Mouse (Mus musculus) CH12.LX (cell line): ENCODE data around the gene Otud7b. TPM values are rescaled to one million over a fixed set of nuclear protein-coding genes. Genes with fewer than 3 reads are reported as not detected.

Source experiments
- DNase-seq: peaks from one replicate; pipeline ENCODE4 v3.0.0-alpha.2; 2013; ENCODE audit errors: extremely low read depth
- H3K27ac ChIP-seq: 2 replicates; pipeline ENCODE4 v1.5.1; 2012; ENCODE audit warnings: low read depth, mild to moderate bottlenecking, control low read depth, moderate library complexity; ENCODE audit not compliant: insufficient read depth
- H3K27me3 ChIP-seq: replicated peaks from 2 replicates; pipeline ENCODE3; 2012; ENCODE audit warnings: inconsistent platforms
- H3K36me3 ChIP-seq, 2 experiments: replicated peaks in 1 of 2; 2 replicates each; pipeline versions ENCODE3 to v1.6.1; 2012; ENCODE audit warnings: inconsistent platforms in 1 of 2, low read length in 1 of 2, mild to moderate bottlenecking in 1 of 2, mixed read lengths in 1 of 2, moderate library complexity in 1 of 2; ENCODE audit not compliant: control insufficient read depth in 1 of 2, insufficient read depth in 1 of 2
- H3K4me1 ChIP-seq, 2 experiments: 2 replicates each; pipeline ENCODE4 v1.6.1; 2012; ENCODE audit warnings: inconsistent platforms in 1 of 2, moderate library complexity in 1 of 2; ENCODE audit not compliant: insufficient read depth in 2 of 2, control insufficient read depth in 1 of 2
- H3K4me2 ChIP-seq: 2 replicates; pipeline ENCODE4 v1.6.1; 2012; ENCODE audit warnings: low read depth, mild to moderate bottlenecking, control low read depth; ENCODE audit not compliant: poor library complexity, insufficient read depth, severe bottlenecking
- H3K4me3 ChIP-seq, 3 experiments: fragments of 150-350 bp in 1 of 3; sonication (generic) in 1 of 3; replicated peaks in 1 of 3; 2 replicates each; pipeline versions ENCODE3 to v1.5.1; 2011 to 2012; ENCODE audit warnings: low read depth in 2 of 3, low read length in 2 of 3, mild to moderate bottlenecking in 2 of 3, moderate library complexity in 2 of 3, control low read depth in 1 of 3, improper control_type of control experiment in 1 of 3, inconsistent platforms in 1 of 3, mixed read lengths in 1 of 3; ENCODE audit not compliant: poor library complexity in 1 of 3
- H3K79me2 ChIP-seq: replicated peaks from 2 replicates; pipeline ENCODE4 v1.6.1; 2012; ENCODE audit warnings: mild to moderate bottlenecking, moderate library complexity; ENCODE audit not compliant: control insufficient read depth, poor library complexity, insufficient read depth, severe bottlenecking; ENCODE audit errors: extremely low read depth
- H3K9ac ChIP-seq: 2 replicates; pipeline ENCODE4 v1.6.1; 2012; ENCODE audit warnings: low read depth, mild to moderate bottlenecking, control low read depth, moderate library complexity; ENCODE audit not compliant: insufficient read depth
- H3K9me3 ChIP-seq: replicated peaks from 2 replicates; pipeline ENCODE3; 2012; ENCODE audit warnings: low read length, inconsistent platforms, mixed read lengths
- BHLHE40 ChIP-seq: IDR thresholded peaks from 2 replicates; pipeline ENCODE4 v1.6.1; 2011; ENCODE audit warnings: mild to moderate bottlenecking, low read depth, low read length, improper control_type of control experiment
- CHD1 ChIP-seq: IDR thresholded peaks from 2 replicates; pipeline ENCODE4 v1.6.1; 2012; ENCODE audit warnings: low read depth, low read length, improper control_type of control experiment, inconsistent platforms
- CHD2 ChIP-seq: IDR thresholded peaks from 2 replicates; pipeline ENCODE4 v1.6.1; 2011; ENCODE audit warnings: low read length, improper control_type of control experiment
- CTCF ChIP-seq, 2 experiments: IDR thresholded peaks in 1 of 2; conservative IDR thresholded peaks in 1 of 2; 2 replicates each; pipeline ENCODE4 v1.5.1; 2011 to 2012; ENCODE audit warnings: low read depth in 2 of 2, low read length in 2 of 2, improper control_type of control experiment in 1 of 2, inconsistent platforms in 1 of 2, mild to moderate bottlenecking in 1 of 2, moderate library complexity in 1 of 2
- E2F4 ChIP-seq: IDR thresholded peaks from 2 replicates; pipeline ENCODE4 v1.6.1; 2011; ENCODE audit warnings: low read depth, low read length, improper control_type of control experiment; ENCODE audit not compliant: insufficient replicate concordance
- ELF1 ChIP-seq: IDR thresholded peaks from 2 replicates; pipeline ENCODE4 v1.6.1; 2014; ENCODE audit warnings: low read depth, mild to moderate bottlenecking, inconsistent platforms, low read length, improper control_type of control experiment
- EP300 ChIP-seq: IDR thresholded peaks from 2 replicates; pipeline ENCODE4 v1.6.1; 2011; ENCODE audit warnings: low read length, improper control_type of control experiment
- ETS1 ChIP-seq: conservative IDR thresholded peaks from 2 replicates; pipeline ENCODE4 v1.6.1; 2012; ENCODE audit warnings: low read depth, mild to moderate bottlenecking, inconsistent platforms, low read length, improper control_type of control experiment, moderate library complexity
- GABPA ChIP-seq: IDR thresholded peaks from 2 replicates; pipeline ENCODE4 v1.6.1; 2012; ENCODE audit warnings: low read depth, low read length, improper control_type of control experiment, inconsistent platforms; ENCODE audit not compliant: insufficient replicate concordance
- HCFC1 ChIP-seq: IDR thresholded peaks from 2 replicates; pipeline ENCODE4 v1.6.1; 2012; ENCODE audit warnings: low read depth, mild to moderate bottlenecking, inconsistent platforms, low read length, improper control_type of control experiment
- IRF4 ChIP-seq: IDR thresholded peaks from 2 replicates; pipeline ENCODE4 v1.6.1; 2014; ENCODE audit warnings: low read depth, mild to moderate bottlenecking, inconsistent platforms, low read length, improper control_type of control experiment
- JUN ChIP-seq: IDR thresholded peaks from 2 replicates; pipeline ENCODE4 v1.6.1; 2011; ENCODE audit warnings: low read depth, mild to moderate bottlenecking, low read length, improper control_type of control experiment, moderate library complexity; ENCODE audit not compliant: insufficient read depth
- JUND ChIP-seq: conservative IDR thresholded peaks from 2 replicates; pipeline ENCODE4 v1.6.1; 2011; ENCODE audit warnings: low read depth, low read length, improper control_type of control experiment
- KAT2A ChIP-seq: IDR thresholded peaks from 2 replicates; pipeline ENCODE4 v1.6.1; 2012; ENCODE audit warnings: low read length, improper control_type of control experiment, inconsistent platforms; ENCODE audit not compliant: insufficient replicate concordance
- MEF2A ChIP-seq: IDR thresholded peaks from 2 replicates; pipeline ENCODE4 v1.6.1; 2014; ENCODE audit warnings: low read depth, mild to moderate bottlenecking, inconsistent platforms, low read length, improper control_type of control experiment, borderline replicate concordance
- MXI1 ChIP-seq: IDR thresholded peaks from 2 replicates; pipeline ENCODE4 v1.6.1; 2011; ENCODE audit warnings: mild to moderate bottlenecking, low read depth, low read length, improper control_type of control experiment
- MYC ChIP-seq: IDR thresholded peaks from 2 replicates; pipeline ENCODE4 v1.6.1; 2011; ENCODE audit warnings: low read depth, mild to moderate bottlenecking, improper control_type of control experiment, low read length
- NRF1 ChIP-seq: IDR thresholded peaks from 2 replicates; pipeline ENCODE4 v1.6.1; 2014; ENCODE audit warnings: low read depth, mild to moderate bottlenecking, inconsistent platforms, low read length, improper control_type of control experiment, moderate library complexity
- PAX5 ChIP-seq: IDR thresholded peaks from 2 replicates; pipeline ENCODE4 v1.6.1; 2012; ENCODE audit warnings: low read length, inconsistent platforms, mixed read lengths
- POLR2A ChIP-seq: IDR thresholded peaks from 2 replicates; pipeline ENCODE4 v1.6.1; 2011; ENCODE audit warnings: low read depth, mild to moderate bottlenecking, improper control_type of control experiment, low read length
- POLR2AphosphoS2 ChIP-seq: IDR thresholded peaks from 2 replicates; pipeline ENCODE4 v1.6.1; 2011; ENCODE audit warnings: low read depth, low read length, improper control_type of control experiment
- RAD21 ChIP-seq: IDR thresholded peaks from 2 replicates; pipeline ENCODE4 v1.6.1; 2011; ENCODE audit warnings: low read depth, mild to moderate bottlenecking, low read length, improper control_type of control experiment, moderate library complexity
- RCOR1 ChIP-seq: conservative IDR thresholded peaks from 2 replicates; pipeline ENCODE4 v1.6.1; 2012; ENCODE audit warnings: low read depth, mild to moderate bottlenecking, inconsistent platforms, low read length, improper control_type of control experiment
- SMC3 ChIP-seq: IDR thresholded peaks from 2 replicates; pipeline ENCODE4 v1.6.1; 2011; ENCODE audit warnings: low read depth, low read length, improper control_type of control experiment
- TCF12 ChIP-seq: IDR thresholded peaks from 2 replicates; pipeline ENCODE4 v1.6.1; 2014; ENCODE audit warnings: low read depth, mild to moderate bottlenecking, inconsistent platforms, low read length, improper control_type of control experiment
- ZC3H11A ChIP-seq: IDR thresholded peaks from 2 replicates; pipeline ENCODE4 v1.6.1; 2012; ENCODE audit warnings: low read depth, mild to moderate bottlenecking, inconsistent platforms, low read length, improper control_type of control experiment
- ZMIZ1 ChIP-seq: IDR thresholded peaks from 2 replicates; pipeline ENCODE4 v1.6.1; 2012; ENCODE audit warnings: low read depth, mild to moderate bottlenecking, inconsistent platforms, low read length, improper control_type of control experiment
- ZNF384 ChIP-seq: IDR thresholded peaks from 2 replicates; pipeline ENCODE4 v1.6.1; 2012; ENCODE audit warnings: low read depth, low read length, improper control_type of control experiment, inconsistent platforms
- dilution Hi-C: fragments of 300-500 bp; cut with MboI; formaldehyde crosslinking; loops from 2 replicates; pipeline ENCODE4 v1.14.3; 2020; ENCODE audit warnings: low sequenced_read_pairs; ENCODE audit not compliant: extremely low pct_unique_long_range_greater_than_20kb, extremely low pct_ligation_motif_present
- in situ Hi-C: fragments of 300-500 bp; cut with MboI; formaldehyde crosslinking; loops from 3 replicates; pipeline ENCODE4 v1.14.3; 2019; ENCODE audit warnings: low sequenced_read_pairs, low pct_ligation_motif_present, low pct_unique_long_range_greater_than_20kb, mixed read lengths
- polyA plus RNA-seq: library from polyadenylated mRNA; unstranded; fragments of >175 nt; gene quantifications from 2 replicates; pipeline ENCODE4 v1.2.1, GENCODE M21; 2012; ENCODE audit warnings: low read depth; ENCODE audit not compliant: insufficient read length
- total RNA-seq, 2 experiments: library from RNA; depleted of rRNA; stranded (reverse); fragments of 300-350 nt in 1 of 2; fragments of >200 nt in 1 of 2; gene quantifications; 2 replicates each; pipeline ENCODE4 v1.2.3; 2012 to 2014

Otud7b gene
- total and polyA plus RNA-seq, 3 experiments: 12.3 to 17.7 (median 14.9) TPM

DNA sequence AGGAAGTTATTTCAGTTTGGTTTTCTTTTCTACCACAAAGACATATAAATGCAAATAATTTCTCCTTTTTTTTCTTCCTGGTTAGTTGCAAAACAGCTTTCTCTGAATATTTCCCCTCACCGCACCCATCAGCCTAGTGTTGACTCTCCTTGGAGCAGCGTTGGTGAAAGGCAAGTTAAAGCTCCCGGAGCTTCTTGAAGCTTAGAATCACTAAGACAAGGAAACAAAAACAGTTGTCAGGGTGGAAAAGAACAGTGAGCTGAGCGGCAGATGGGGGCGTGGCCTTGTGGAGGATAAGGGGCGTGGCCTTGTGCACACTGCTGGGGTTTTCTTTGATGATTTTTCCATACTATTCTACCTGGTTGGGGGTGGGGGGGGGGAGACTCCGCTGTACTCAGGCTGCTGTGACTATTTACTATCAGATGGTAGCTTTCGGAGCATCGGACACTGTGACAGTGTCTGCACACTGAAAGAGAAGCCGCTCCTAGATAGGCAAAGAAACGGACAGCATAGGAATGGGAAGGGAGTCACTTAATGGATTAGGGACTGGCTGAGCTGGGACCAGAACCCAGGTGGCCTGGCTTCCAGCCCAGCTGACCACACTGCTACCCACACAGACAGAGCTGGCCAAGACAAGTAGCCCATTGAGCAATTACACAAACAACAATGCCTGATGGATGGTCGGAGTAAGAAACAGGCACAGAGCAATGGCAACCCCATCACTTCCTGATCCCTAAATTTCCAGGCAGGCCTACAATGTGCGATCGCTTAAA, 2.0 kb upstream of the Otud7b start (continued):
- TF ChIP-seq NRF1: no peak
- TF ChIP-seq MYC: no peak
- 0 out of 2 replicates have a peak, but pooled peaks have one; percentile 46 for TF ChIP-seq MXI1
- no peak for TF ChIP-seq TCF12
- TF ChIP-seq JUND: no peak
- TF ChIP-seq KAT2A: no peak

DNA sequence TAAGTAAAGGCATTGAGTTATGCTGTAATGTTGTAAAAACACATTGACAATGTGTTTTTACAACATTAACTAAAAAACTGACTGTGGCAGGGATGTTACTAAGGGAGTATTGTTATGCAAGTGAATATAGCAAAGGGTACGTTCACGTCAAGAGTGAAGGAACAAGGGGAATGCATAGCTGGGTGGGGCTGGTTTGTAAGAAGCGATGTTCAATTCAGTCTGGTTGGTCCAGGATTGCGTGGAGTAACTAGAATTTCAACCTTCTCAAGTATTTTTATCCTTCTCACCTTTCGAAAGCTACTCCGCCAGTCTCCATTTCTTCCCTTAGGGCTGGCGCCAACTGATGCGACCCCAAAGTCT, 446 bp upstream of the Otud7b start:
- no peaks in the 10 kb centered on the region for H3K27me3 ChIP-seq
- H3K27ac ChIP-seq: no peak overlapping the region
- dilution Hi-C loops (no loop called here), in situ Hi-C loops (no loop called here)
- peaks cover 18 to 65% of the 10 kb centered on the region in 2 experiments for H3K4me1 ChIP-seq
- H3K9ac ChIP-seq: peak overlapping the region; percentile 83
- peak overlapping the region; percentile 37 for H3K4me2 ChIP-seq
- peaks cover 21% of the 10 kb centered on the region for H3K79me2 ChIP-seq
- H3K36me3 ChIP-seq: peaks cover 0 to 10% of the 10 kb centered on the region in 2 experiments
- H3K9me3 ChIP-seq: no peaks in the 10 kb centered on the region
- TF ChIP-seq CTCF (conservative IDR thresholded peaks at IDR 0.05 in 1 of 2, IDR thresholded peaks at IDR 0.05 in 1 of 2; ENCODE audit: low read depth in 2 of 2, low read length in 2 of 2) (no peak), EP300 (0 out of 2 replicates have a peak, but pooled peaks have one; percentile 14), GABPA (no peak)
- peak overlapping the region; percentile 51 to 86 (median 70) for H3K4me3 ChIP-seq
- no peak for DNase-seq

DNA sequence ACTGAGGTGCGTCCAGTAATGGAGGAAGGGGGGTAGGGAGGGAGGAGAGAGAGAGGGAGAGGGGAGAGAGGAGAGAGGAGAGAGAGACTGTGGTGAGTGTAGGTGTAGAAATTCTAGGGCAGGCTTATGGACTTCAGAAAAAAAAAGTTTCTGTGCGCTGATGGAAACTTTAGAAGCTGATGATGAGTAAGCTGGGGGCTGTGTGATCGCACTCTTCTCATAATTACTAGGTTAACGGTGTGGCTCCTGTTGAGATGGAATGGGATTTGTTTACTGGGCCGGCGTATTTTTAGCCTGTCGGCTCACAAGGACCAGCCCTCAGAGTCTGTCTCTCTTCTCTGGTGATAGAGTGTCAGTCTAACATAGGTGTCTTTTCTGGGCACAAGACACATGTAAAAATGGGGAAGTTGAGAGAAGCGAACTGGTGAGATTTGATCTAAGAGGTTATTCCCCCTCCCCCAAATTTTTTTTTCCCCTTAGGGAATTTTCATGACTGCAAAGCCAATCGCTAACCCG, 963 bp downstream of the Otud7b start:
- H3K4me2 ChIP-seq: peak overlapping the region; percentile 99
- peaks cover 24% of the 10 kb centered on the region for H3K79me2 ChIP-seq
- peak overlapping the region; percentile 61 for H3K9ac ChIP-seq
- no peaks in the 10 kb centered on the region for H3K9me3 ChIP-seq
- H3K27ac ChIP-seq: peak overlapping the region; percentile 47; the same call in 1 of the 2 replicates
- no peaks in the 10 kb centered on the region for H3K27me3 ChIP-seq
- peak overlapping the region; percentile 81 to 88 (median 86) for H3K4me3 ChIP-seq
- dilution Hi-C loops: no loop called here
- H3K4me1 ChIP-seq: peaks cover 12 to 51% of the 10 kb centered on the region in 2 experiments
- peaks cover 0 to 20% of the 10 kb centered on the region in 2 experiments for H3K36me3 ChIP-seq
- in situ Hi-C loops: no loop called here
- DNase-seq: peak; percentile 90
- no peak; the same call in 1 of the 2 replicates for TF ChIP-seq CHD1
- TF ChIP-seq RAD21: no peak
- no peak for TF ChIP-seq MXI1
- TF ChIP-seq HCFC1: no peak; the same call in 1 of the 2 replicates
- TF ChIP-seq ZMIZ1: no peak
- TF ChIP-seq CHD2: peak; percentile 9; the same call in 1 of the 2 replicates
- TF ChIP-seq POLR2A: peak; percentile 44
- TF ChIP-seq IRF4: peak; percentile 44; the same call in 1 of the 2 replicates
- TF ChIP-seq RCOR1: no peak
- TF ChIP-seq ZNF384: peak; percentile 74
- TF ChIP-seq JUND: no peak
- TF ChIP-seq ZC3H11A: no peak
- TF ChIP-seq ETS1: peak; percentile 37
- TF ChIP-seq POLR2AphosphoS2: no peak
- no peak for TF ChIP-seq PAX5
- peak; percentile 59; the same call in 1 of the 2 replicates for TF ChIP-seq EP300
- TF ChIP-seq NRF1: no peak
- TF ChIP-seq SMC3: no peak
- TF ChIP-seq TCF12: 0 out of 2 replicates have a peak, but pooled peaks have one; percentile 37
- no peak for TF ChIP-seq E2F4
- no peak for TF ChIP-seq ELF1
- TF ChIP-seq BHLHE40: peak; percentile 45; the same call in 1 of the 2 replicates
- TF ChIP-seq MEF2A: peak; percentile 63; the same call in 1 of the 2 replicates
- no peak for TF ChIP-seq KAT2A
- TF ChIP-seq JUN: no peak
